In the genomic region with DNA sequence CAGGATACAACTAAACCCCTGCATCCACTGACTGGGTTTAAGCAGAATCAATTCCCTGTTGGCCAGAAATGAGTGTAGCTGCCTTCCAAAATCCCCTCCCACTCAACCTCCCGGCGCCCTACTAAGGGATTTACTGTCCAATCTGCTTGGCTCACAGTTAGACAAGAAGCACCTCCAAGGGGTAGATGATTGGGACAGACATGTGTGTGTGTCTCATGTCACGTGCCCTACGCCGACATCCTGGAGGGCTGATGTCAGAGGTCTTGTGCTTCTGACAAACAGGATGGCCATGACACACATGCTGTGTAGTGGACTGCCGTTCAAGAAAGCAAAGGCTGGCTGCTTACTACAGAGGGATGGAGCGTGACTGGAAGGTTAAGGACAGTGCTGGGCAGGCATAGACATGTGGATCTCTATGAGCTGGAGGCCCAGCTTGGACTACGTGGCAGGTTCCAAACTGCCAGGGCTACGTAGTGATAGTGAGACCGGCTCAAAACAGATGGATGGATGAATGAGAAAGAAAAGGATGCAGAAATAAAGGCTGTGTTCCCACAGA, we compare ENCODE assay signal across 12 mouse cellular contexts.
"Had no signal": no experiment of that assay in that cellular context is flagged by ENCODE, and none has a peak within 500 bp of the region (broad histone marks: within the 10 kb centered on the region; RNA-seq: fewer than 3 reads in every experiment).

No protein-coding gene starts in this region.

- DNase-seq: kidney, adult 9 months; kidney, postnatal 36 days; layer of hippocampus, adult 9-11 months; layer of hippocampus, postnatal 36 days; left cerebral cortex, postnatal 4 days; lung, adult 18-20 months; lung, postnatal 4 days; retina, postnatal 1 day; right cerebral cortex, postnatal 14 days; thymus, postnatal 36 days had no signal

- ATAC-seq: lung, postnatal 0 days; midbrain, embryonic 16.5 days had no signal
